Mouse (Mus musculus): ENCODE results near the gene Cep128.
A peak's percentile ranks its signal among the peaks of the same experiment; 100 is the strongest.
"Not testable (repeated sequence)": the region's sequence is repeated elsewhere in the genome, so short reads cannot be mapped to it uniquely, and the experiment has no call there.

Gene Cep128

GRCm38 (mm10) chr12:91062681-91063080 lies 321.5 kb downstream of the Cep128 start:
- DNase-seq (ENCODE audit: low read depth) = no peak

GRCm38 (mm10) chr12:91059704-91060318 lies 324.4 kb downstream of the Cep128 start:
- no peak for DNase-seq (ENCODE audit: low read depth)

- no peak for DNase-seq (ENCODE audit: low read depth)
Observed at GRCm38 (mm10) chr12:91056885-91057284, 327.3 kb downstream of the Cep128 start.

- DNase-seq (ENCODE audit: low read depth) = no peak
Observed at GRCm38 (mm10) chr12:91052301-91052700, 331.9 kb downstream of the Cep128 start.

GRCm38 (mm10) chr12:91050593-91051325 lies 333.4 kb downstream of the Cep128 start:
- DNase-seq (ENCODE audit: low read depth) = no peak

GRCm38 (mm10) chr12:91041363-91041762 lies 342.8 kb downstream of the Cep128 start:
- no peak for DNase-seq (ENCODE audit: low read depth)

GRCm38 (mm10) chr12:91040267-91040905 lies 343.8 kb downstream of the Cep128 start:
- no peak for DNase-seq (ENCODE audit: low read depth)

GRCm38 (mm10) chr12:91029116-91029515 lies 355.1 kb downstream of the Cep128 start:
- DNase-seq (ENCODE audit: low read depth) = no peak

- DNase-seq (ENCODE audit: low read depth) = no peak
Observed at GRCm38 (mm10) chr12:91027681-91028080, 356.5 kb downstream of the Cep128 start.

- no peak for DNase-seq (ENCODE audit: low read depth)
Observed at GRCm38 (mm10) chr12:91027100-91027499, 357.1 kb downstream of the Cep128 start.

GRCm38 (mm10) chr12:91015075-91015474 lies 369.1 kb downstream of the Cep128 start:
- no peak for DNase-seq (ENCODE audit: low read depth)

- DNase-seq (ENCODE audit: low read depth) = no peak
Observed at GRCm38 (mm10) chr12:91013043-91013442, 371.2 kb downstream of the Cep128 start.

GRCm38 (mm10) chr12:91012184-91012583 lies 372.0 kb downstream of the Cep128 start:
- no peak for DNase-seq (ENCODE audit: low read depth)

- peak; percentile 35 for DNase-seq (ENCODE audit: low read depth)
Observed at GRCm38 (mm10) chr12:91008736-91009135, 375.5 kb downstream of the Cep128 start.

GRCm38 (mm10) chr12:91008170-91008569 lies 376.0 kb downstream of the Cep128 start:
- no peak for DNase-seq (ENCODE audit: low read depth)

GRCm38 (mm10) chr12:90997539-90997938 lies 386.7 kb downstream of the Cep128 start:
- DNase-seq (ENCODE audit: low read depth) = no peak

GRCm38 (mm10) chr12:90993331-90993730 lies 390.9 kb downstream of the Cep128 start:
- DNase-seq (ENCODE audit: low read depth) = no peak

- no peak for DNase-seq (ENCODE audit: low read depth)
Observed at GRCm38 (mm10) chr12:90987782-90988181, 396.4 kb downstream of the Cep128 start.

GRCm38 (mm10) chr12:90987259-90987658 lies 396.9 kb downstream of the Cep128 start:
- DNase-seq (ENCODE audit: low read depth) = no peak

- DNase-seq (ENCODE audit: low read depth) = no peak
Observed at GRCm38 (mm10) chr12:90982018-90982417, 402.2 kb downstream of the Cep128 start.

- not testable (repeated sequence) for DNase-seq (ENCODE audit: low read depth)
Observed at GRCm38 (mm10) chr12:90976406-90976805, 407.8 kb downstream of the Cep128 start.

GRCm38 (mm10) chr12:90975429-90975828 lies 408.8 kb downstream of the Cep128 start:
- no peak for DNase-seq (ENCODE audit: low read depth)

- no peak for DNase-seq (ENCODE audit: low read depth)
Observed at GRCm38 (mm10) chr12:90971156-90971555, 413.1 kb downstream of the Cep128 start.
